Mouse (Mus musculus): ENCODE measurements around the gene Gm3336. TPM values are rescaled to one million over a fixed set of nuclear protein-coding genes. Genes with fewer than 3 reads are reported as not detected.

Gene Gm3336
- polyA plus RNA-seq, 2 experiments: 0.04 to 0.11 TPM

GRCm38 (mm10) chr8:70750128-70750680 lies 31.9 kb downstream of the Gm3336 start:
- no peak for ATAC-seq (ENCODE audit: insufficient read depth)
- Histone ChIP-seq H3K9ac (replicated peaks) (no peak overlapping the region), H3K27ac (no peak overlapping the region), H3K4me1 (replicated peaks; ENCODE audit: control insufficient read depth in 2 of 2, insufficient read depth in 2 of 2, low read length in 1 of 2) (peaks cover 3 to 16% of the 10 kb centered on the region in 2 experiments), H3K4me2 (ENCODE audit: low read depth) (no peak overlapping the region), H3K9me3 (ENCODE audit: control insufficient read depth, low read length) (no peaks in the 10 kb centered on the region), H3K36me3 (replicated peaks; ENCODE audit: control insufficient read depth, insufficient read depth, low read depth) (no peaks in the 10 kb centered on the region), H3K4me3 (ENCODE audit: insufficient read depth in 1 of 2, low read depth in 2 of 2, low read length in 2 of 2) (no peak overlapping the region), H3K27me3 (ENCODE audit: control insufficient read depth, insufficient read depth, low read length) (peaks cover 19% of the 10 kb centered on the region)
- 68% methylated on average over 13 of the region's 13 CpGs for WGBS (ENCODE audit: insufficient replicate concordance)
- TF ChIP-seq EP300 (IDR thresholded peaks at IDR 0.05; ENCODE audit: low read depth) (no peak), CTCF (IDR thresholded peaks at IDR 0.05; ENCODE audit: low read depth) (no peak)
- no peak for DNase-seq (ENCODE audit: low read depth in 3 of 3, low spot score in 3 of 3)

- peaks cover 3% of the 10 kb centered on the region for H3K27me3 ChIP-seq (ENCODE audit: control insufficient read depth, insufficient read depth, low read length)
- 19% methylated on average over 11 of the region's 11 CpGs for WGBS (ENCODE audit: insufficient replicate concordance)
- no peaks in the 10 kb centered on the region for H3K9me3 ChIP-seq (ENCODE audit: control insufficient read depth, low read length)
- DNase-seq (ENCODE audit: low read depth in 3 of 3, low spot score in 3 of 3) (peak in 1 of 3 experiments; percentile 65), ATAC-seq (ENCODE audit: insufficient read depth) (no peak)
- H3K9ac ChIP-seq (replicated peaks): no peak overlapping the region
- no peak for TF ChIP-seq EP300 (IDR thresholded peaks at IDR 0.05; ENCODE audit: low read depth)
- peak; percentile 83 for TF ChIP-seq CTCF (IDR thresholded peaks at IDR 0.05; ENCODE audit: low read depth)
- no peaks in the 10 kb centered on the region for H3K36me3 ChIP-seq (replicated peaks; ENCODE audit: control insufficient read depth, insufficient read depth, low read depth)
- H3K4me3 ChIP-seq (ENCODE audit: insufficient read depth in 1 of 2, low read depth in 2 of 2, low read length in 2 of 2): no peak overlapping the region
- H3K4me2 ChIP-seq (ENCODE audit: low read depth): no peak overlapping the region
- peaks cover 3 to 18% of the 10 kb centered on the region in 2 experiments for H3K4me1 ChIP-seq (replicated peaks; ENCODE audit: control insufficient read depth in 2 of 2, insufficient read depth in 2 of 2, low read length in 1 of 2)
- no peak overlapping the region for H3K27ac ChIP-seq
These were observed 33.8 kb downstream of the Gm3336 start for GRCm38 (mm10) chr8:70752000-70752764.

- H3K4me3 ChIP-seq (ENCODE audit: insufficient read depth in 1 of 2, low read depth in 2 of 2, low read length in 2 of 2): no peak overlapping the region; a peak in 1 of 4 replicates
- ATAC-seq (ENCODE audit: insufficient read depth): no peak
- no peak for TF ChIP-seq EP300 (IDR thresholded peaks at IDR 0.05; ENCODE audit: low read depth)
- no peak for TF ChIP-seq CTCF (IDR thresholded peaks at IDR 0.05; ENCODE audit: low read depth)
- WGBS (ENCODE audit: insufficient replicate concordance): 5% methylated on average over 21 of the region's 21 CpGs
- no peaks in the 10 kb centered on the region; the same call in 1 of the 2 replicates for H3K27me3 ChIP-seq (ENCODE audit: control insufficient read depth, insufficient read depth, low read length)
- no peaks in the 10 kb centered on the region for H3K9me3 ChIP-seq (ENCODE audit: control insufficient read depth, low read length)
- no peak overlapping the region for H3K9ac ChIP-seq (replicated peaks)
- H3K4me1 ChIP-seq (replicated peaks; ENCODE audit: control insufficient read depth in 2 of 2, insufficient read depth in 2 of 2, low read length in 1 of 2): peaks cover 3 to 18% of the 10 kb centered on the region in 2 experiments
- H3K4me2 ChIP-seq (ENCODE audit: low read depth): peak overlapping the region; percentile 83
- H3K27ac ChIP-seq: no peak overlapping the region
- no peaks in the 10 kb centered on the region; the same call in 1 of the 2 replicates for H3K36me3 ChIP-seq (replicated peaks; ENCODE audit: control insufficient read depth, insufficient read depth, low read depth)
- DNase-seq (ENCODE audit: low read depth in 3 of 3, low spot score in 3 of 3): no peak
These were observed 34.8 kb downstream of the Gm3336 start for GRCm38 (mm10) chr8:70753151-70753550.

GRCm38 (mm10) chr8:70754043-70754870 lies 35.9 kb downstream of the Gm3336 start, which contains the start of gene Rab3a:
Gene Rab3a, plus strand, starts transcription at chr8:70754679.
- H3K27me3 ChIP-seq (ENCODE audit: control insufficient read depth, insufficient read depth, low read length): no peaks in the 10 kb centered on the region; the same call in 1 of the 2 replicates
- H3K4me1 ChIP-seq (replicated peaks; ENCODE audit: control insufficient read depth in 2 of 2, insufficient read depth in 2 of 2, low read length in 1 of 2): peaks cover 4 to 20% of the 10 kb centered on the region in 2 experiments
- H3K9ac ChIP-seq (replicated peaks): peak within 1 kb of the TSS; percentile 72
- no peak for TF ChIP-seq EP300 (IDR thresholded peaks at IDR 0.05; ENCODE audit: low read depth)
- TF ChIP-seq CTCF (IDR thresholded peaks at IDR 0.05; ENCODE audit: low read depth): no peak
- 7% methylated on average over 37 of the region's 37 CpGs for WGBS (ENCODE audit: insufficient replicate concordance)
- ATAC-seq (ENCODE audit: insufficient read depth): peak; percentile 97
- peak; percentile 96 to 98 (median 97) for DNase-seq (ENCODE audit: low read depth in 3 of 3, low spot score in 3 of 3)
- peak within 1 kb of the TSS; percentile 52 to 66 for H3K4me3 ChIP-seq (ENCODE audit: insufficient read depth in 1 of 2, low read depth in 2 of 2, low read length in 2 of 2)
- H3K4me2 ChIP-seq (ENCODE audit: low read depth): peak within 1 kb of the TSS; percentile 83
- H3K27ac ChIP-seq: peak within 1 kb of the TSS; percentile 14
- no peaks in the 10 kb centered on the region; the same call in 1 of the 2 replicates for H3K36me3 ChIP-seq (replicated peaks; ENCODE audit: control insufficient read depth, insufficient read depth, low read depth)
- no peaks in the 10 kb centered on the region for H3K9me3 ChIP-seq (ENCODE audit: control insufficient read depth, low read length)
